Mouse (Mus musculus) myocyte (in vitro differentiated cells): ENCODE measurements around the gene Sdk1. TPM values are rescaled to one million over a fixed set of nuclear protein-coding genes. Genes with fewer than 3 reads are reported as not detected.

ENCODE experiments used
- H3K27me3 ChIP-seq: one replicate; pipeline ENCODE4 v1.6.1; 2011; ENCODE audit not compliant: control insufficient read depth, insufficient read depth, insufficient read length
- H3K36me3 ChIP-seq: one replicate; pipeline ENCODE4 v1.6.1; 2011; ENCODE audit not compliant: control insufficient read depth, insufficient read depth
- H3K4me2 ChIP-seq: one replicate; pipeline ENCODE4 v1.6.1; 2011; ENCODE audit warnings: low read depth, control low read depth
- H3K4me3 ChIP-seq: one replicate; pipeline ENCODE4 v1.5.1; 2011; ENCODE audit warnings: mild to moderate bottlenecking, control low read depth, moderate library complexity
- H3K79me2 ChIP-seq: one replicate; pipeline ENCODE4 v1.6.1; 2011; ENCODE audit not compliant: control insufficient read depth, insufficient read depth
- H3ac ChIP-seq: one replicate; pipeline ENCODE4 v1.6.1; 2011; ENCODE audit not compliant: control insufficient read depth, insufficient read length
- CEBPB ChIP-seq: IDR thresholded peaks from 2 replicates; pipeline ENCODE4 v1.6.1; 2011; ENCODE audit warnings: mild to moderate bottlenecking, moderate library complexity; ENCODE audit not compliant: poor library complexity, insufficient read depth, severe bottlenecking
- E2F4 ChIP-seq: IDR thresholded peaks from one replicate; pipeline ENCODE4 v1.6.1; 2011; ENCODE audit warnings: mild to moderate bottlenecking, control low read depth, moderate library complexity; ENCODE audit not compliant: insufficient read depth
- MAX ChIP-seq: IDR thresholded peaks from one replicate; pipeline ENCODE4 v1.6.1; 2011; ENCODE audit warnings: low read depth, mild to moderate bottlenecking, control low read depth
- MYOD1 ChIP-seq, 3 experiments: IDR thresholded peaks; one replicate each; pipeline ENCODE4 v1.6.1; 2011; ENCODE audit warnings: control low read depth in 2 of 3, low read depth in 2 of 3, mild to moderate bottlenecking in 2 of 3, moderate library complexity in 1 of 3; ENCODE audit not compliant: insufficient read length in 2 of 3, control insufficient read depth in 1 of 3
- MYOG ChIP-seq, 3 experiments: IDR thresholded peaks; one replicate each; pipeline ENCODE4 v1.6.1; 2011; ENCODE audit warnings: control low read depth in 2 of 3, low read depth in 2 of 3, mild to moderate bottlenecking in 2 of 3; ENCODE audit not compliant: insufficient read length in 2 of 3, control insufficient read depth in 1 of 3, insufficient read depth in 1 of 3
- POLR2A ChIP-seq: IDR thresholded peaks from one replicate; pipeline ENCODE4 v1.6.1; 2011; ENCODE audit warnings: low read depth, mild to moderate bottlenecking, control low read depth, moderate library complexity; ENCODE audit not compliant: insufficient read length
- POLR2AphosphoS2 ChIP-seq: IDR thresholded peaks from one replicate; pipeline ENCODE4 v1.6.1; 2011; ENCODE audit warnings: low read depth, control low read depth; ENCODE audit not compliant: insufficient read length
- REST ChIP-seq: IDR thresholded peaks from one replicate; pipeline ENCODE4 v1.6.1; 2011; ENCODE audit warnings: mild to moderate bottlenecking, control low read depth, moderate library complexity; ENCODE audit not compliant: insufficient read depth, insufficient read length
- SRF ChIP-seq: IDR thresholded peaks from one replicate; pipeline ENCODE4 v1.6.1; 2011; ENCODE audit warnings: low read depth; ENCODE audit not compliant: control insufficient read depth, insufficient read length
- TCF12 ChIP-seq: IDR thresholded peaks from one replicate; pipeline ENCODE4 v1.6.1; 2011; ENCODE audit warnings: mild to moderate bottlenecking, control low read depth; ENCODE audit not compliant: poor library complexity, insufficient read depth, severe bottlenecking
- TCF3 ChIP-seq: IDR thresholded peaks from one replicate; pipeline ENCODE4 v1.6.1; 2011; ENCODE audit warnings: low read depth, control low read depth; ENCODE audit not compliant: insufficient read length
- USF1 ChIP-seq: IDR thresholded peaks from one replicate; pipeline ENCODE4 v1.6.1; 2011; ENCODE audit warnings: low read depth, mild to moderate bottlenecking, control low read depth, moderate library complexity
- polyA plus RNA-seq: library from polyadenylated mRNA; unstranded; fragments of >200 nt; fragmentation: generic; extraction: Trizol; gene quantifications from one replicate; pipeline ENCODE4 v1.2.1, GENCODE M21; 2012; ENCODE audit warnings: missing spikeins

The Sdk1 gene
- polyA plus RNA-seq, 1 experiment = 1.6 TPM

- no peak overlapping the region for H3K4me2 ChIP-seq
- TF ChIP-seq MAX (no peak), POLR2A (no peak), REST (no peak), E2F4 (no peak), MYOG (IDR thresholded peaks at IDR 0.05; ENCODE audit: control insufficient read depth in 1 of 3, insufficient read depth in 1 of 3, insufficient read length in 2 of 3, low read depth in 2 of 3) (no peak), MYOD1 (IDR thresholded peaks at IDR 0.05; ENCODE audit: control insufficient read depth in 1 of 3, insufficient read length in 2 of 3, low read depth in 2 of 3) (no peak), TCF3 (no peak), TCF12 (no peak), POLR2AphosphoS2 (no peak), SRF (no peak), USF1 (no peak), CEBPB (no peak)
- no peaks in the 10 kb centered on the region for H3K79me2 ChIP-seq
- H3ac ChIP-seq = no peak overlapping the region
- H3K27me3 ChIP-seq = no peaks in the 10 kb centered on the region
- H3K4me3 ChIP-seq = no peak overlapping the region
- H3K36me3 ChIP-seq = no peaks in the 10 kb centered on the region
Measured at GRCm38 (mm10) chr5:141264253-141264652, 23.0 kb downstream of the Sdk1 start.

- TF ChIP-seq E2F4 = no peak
- TF ChIP-seq MYOD1 (IDR thresholded peaks at IDR 0.05; ENCODE audit: control insufficient read depth in 1 of 3, insufficient read length in 2 of 3, low read depth in 2 of 3) = no peak
- no peak for TF ChIP-seq MYOG (IDR thresholded peaks at IDR 0.05; ENCODE audit: control insufficient read depth in 1 of 3, insufficient read depth in 1 of 3, insufficient read length in 2 of 3, low read depth in 2 of 3)
- TF ChIP-seq POLR2A = no peak
- TF ChIP-seq SRF = no peak
- TF ChIP-seq REST = no peak
- TF ChIP-seq POLR2AphosphoS2 = no peak
- no peak for TF ChIP-seq CEBPB
- TF ChIP-seq MAX = no peak
- TF ChIP-seq USF1 = no peak
- TF ChIP-seq TCF12 = no peak
- TF ChIP-seq TCF3 = no peak
- no peak overlapping the region for H3ac ChIP-seq
- H3K79me2 ChIP-seq = no peaks in the 10 kb centered on the region
- H3K36me3 ChIP-seq = no peaks in the 10 kb centered on the region
- H3K27me3 ChIP-seq = no peaks in the 10 kb centered on the region
- H3K4me3 ChIP-seq = no peak overlapping the region
- no peak overlapping the region for H3K4me2 ChIP-seq
Measured at GRCm38 (mm10) chr5:141277112-141277511, 35.8 kb downstream of the Sdk1 start.

GRCm38 (mm10) chr5:141281751-141282150 is 40.5 kb downstream of the Sdk1 start:
- no peaks in the 10 kb centered on the region for H3K79me2 ChIP-seq
- H3ac ChIP-seq = no peak overlapping the region
- no peak overlapping the region for H3K4me3 ChIP-seq
- H3K4me2 ChIP-seq = no peak overlapping the region
- no peaks in the 10 kb centered on the region for H3K27me3 ChIP-seq
- TF ChIP-seq POLR2AphosphoS2 (no peak), E2F4 (no peak), REST (no peak), MAX (no peak), MYOD1 (IDR thresholded peaks at IDR 0.05; ENCODE audit: control insufficient read depth in 1 of 3, insufficient read length in 2 of 3, low read depth in 2 of 3) (no peak), CEBPB (no peak), MYOG (IDR thresholded peaks at IDR 0.05; ENCODE audit: control insufficient read depth in 1 of 3, insufficient read depth in 1 of 3, insufficient read length in 2 of 3, low read depth in 2 of 3) (no peak), SRF (no peak)
- H3K36me3 ChIP-seq = no peaks in the 10 kb centered on the region

GRCm38 (mm10) chr5:141289611-141290010 is 48.3 kb downstream of the Sdk1 start:
- no peak overlapping the region for H3K4me2 ChIP-seq
- no peak overlapping the region for H3K4me3 ChIP-seq
- H3ac ChIP-seq = no peak overlapping the region
- no peak for TF ChIP-seq TCF12
- TF ChIP-seq POLR2A = no peak
- no peak for TF ChIP-seq USF1
- TF ChIP-seq MAX = no peak
- no peak for TF ChIP-seq MYOD1 (IDR thresholded peaks at IDR 0.05; ENCODE audit: control insufficient read depth in 1 of 3, insufficient read length in 2 of 3, low read depth in 2 of 3)
- no peak for TF ChIP-seq TCF3
- no peak for TF ChIP-seq E2F4
- no peak for TF ChIP-seq REST
- TF ChIP-seq POLR2AphosphoS2 = no peak
- no peak for TF ChIP-seq MYOG (IDR thresholded peaks at IDR 0.05; ENCODE audit: control insufficient read depth in 1 of 3, insufficient read depth in 1 of 3, insufficient read length in 2 of 3, low read depth in 2 of 3)
- no peak for TF ChIP-seq CEBPB
- TF ChIP-seq SRF = no peak
- no peaks in the 10 kb centered on the region for H3K36me3 ChIP-seq
- no peaks in the 10 kb centered on the region for H3K27me3 ChIP-seq
- no peaks in the 10 kb centered on the region for H3K79me2 ChIP-seq

- Histone ChIP-seq H3K4me3 (no peak overlapping the region), H3K27me3 (no peaks in the 10 kb centered on the region), H3K4me2 (no peak overlapping the region), H3K79me2 (no peaks in the 10 kb centered on the region), H3ac (no peak overlapping the region), H3K36me3 (no peaks in the 10 kb centered on the region)
- TF ChIP-seq SRF (no peak), E2F4 (no peak), MYOD1 (IDR thresholded peaks at IDR 0.05; ENCODE audit: control insufficient read depth in 1 of 3, insufficient read length in 2 of 3, low read depth in 2 of 3) (no peak), MAX (no peak), USF1 (no peak), MYOG (IDR thresholded peaks at IDR 0.05; ENCODE audit: control insufficient read depth in 1 of 3, insufficient read depth in 1 of 3, insufficient read length in 2 of 3, low read depth in 2 of 3) (no peak), POLR2AphosphoS2 (no peak), CEBPB (no peak), POLR2A (no peak), TCF3 (no peak), REST (no peak), TCF12 (no peak)
Measured at GRCm38 (mm10) chr5:141295240-141295639, 54.0 kb downstream of the Sdk1 start.
